Mouse (Mus musculus) left cerebral cortex, adult 11 months (tissue): ENCODE measurements around the gene Aldh6a1.

Experiments used
- DNase-seq: peaks from one replicate; pipeline ENCODE4 v3.0.0; 2022; ENCODE audit warnings: low spot score

The Aldh6a1 gene

DNA sequence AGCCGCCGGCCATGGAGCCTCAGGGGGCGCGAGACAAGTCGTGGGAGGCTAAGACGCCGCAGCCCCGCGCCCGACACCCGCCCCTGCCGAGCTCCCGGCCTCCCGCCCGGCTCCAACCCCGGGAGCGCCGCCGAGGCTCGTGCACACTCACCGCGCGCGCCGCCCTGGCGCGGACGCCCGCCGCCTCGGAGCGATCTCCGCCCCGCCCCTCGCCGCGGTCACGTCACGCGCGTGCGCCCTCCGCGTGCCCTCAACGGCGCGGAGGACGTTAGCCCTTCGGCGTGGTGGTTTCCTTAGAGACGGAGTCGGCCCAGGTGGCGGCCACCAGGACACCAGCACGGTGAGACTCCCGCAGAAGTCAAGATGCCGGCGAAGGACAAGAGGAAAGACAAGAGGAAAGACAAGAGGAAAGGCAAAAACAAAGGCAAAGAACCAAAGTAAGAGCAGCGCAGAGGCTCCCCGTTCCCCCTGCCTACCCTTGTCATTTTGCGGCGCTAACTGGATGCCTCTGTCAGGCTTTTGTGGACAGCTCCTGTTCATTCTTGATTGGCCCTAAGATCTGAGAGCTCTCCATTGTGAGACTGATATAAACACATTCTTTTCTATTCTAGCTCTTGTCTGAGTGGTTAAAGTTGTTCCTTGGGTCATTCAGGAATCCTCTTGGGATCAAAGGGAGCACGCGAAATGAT, 41.8 kb downstream of the Aldh6a1 start, which contains the start of the genes Entpd5 and Bbof1:
Entpd5 (minus strand) TSS at position 211 of the 689 bp plus-strand sequence.
Bbof1 (plus strand) TSS at position 253 of the 689 bp plus-strand sequence.
- DNase-seq = peak; percentile 83

- DNase-seq = no peak
Observed at GRCm38 (mm10) chr12:84407874-84408818, 42.7 kb downstream of the Aldh6a1 start.

GRCm38 (mm10) chr12:84407259-84407658, 43.5 kb downstream of the Aldh6a1 start:
- DNase-seq = no peak

- no peak for DNase-seq
Observed at GRCm38 (mm10) chr12:84404541-84404940, 46.3 kb downstream of the Aldh6a1 start.

- no peak for DNase-seq
Observed at GRCm38 (mm10) chr12:84402923-84403322, 47.9 kb downstream of the Aldh6a1 start.

- DNase-seq = no peak
Observed at GRCm38 (mm10) chr12:84400653-84401052, 50.2 kb downstream of the Aldh6a1 start.

DNA sequence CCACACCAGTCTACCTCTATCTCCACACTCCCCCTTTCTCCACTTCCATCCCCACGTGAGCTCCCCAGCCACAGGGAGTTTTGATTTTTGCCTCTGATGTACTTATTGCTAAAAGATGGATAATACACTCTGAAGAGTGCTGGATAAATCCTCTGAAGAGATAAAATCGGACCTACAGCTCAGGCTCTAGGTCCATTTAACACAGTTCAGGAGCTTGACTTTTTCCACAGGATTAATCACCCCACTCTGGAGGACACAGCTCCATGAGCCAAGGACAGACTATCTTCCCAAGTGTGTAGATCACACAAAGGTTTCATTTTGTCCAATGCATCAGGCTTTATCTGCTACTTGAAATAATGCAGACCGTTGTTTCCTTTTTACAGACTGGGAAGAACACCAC, 50.7 kb downstream of the Aldh6a1 start:
- no peak for DNase-seq

- no peak for DNase-seq
Observed at GRCm38 (mm10) chr12:84399663-84400062, 51.1 kb downstream of the Aldh6a1 start.

- no peak for DNase-seq
Observed at GRCm38 (mm10) chr12:84399135-84399534, 51.7 kb downstream of the Aldh6a1 start.

DNA sequence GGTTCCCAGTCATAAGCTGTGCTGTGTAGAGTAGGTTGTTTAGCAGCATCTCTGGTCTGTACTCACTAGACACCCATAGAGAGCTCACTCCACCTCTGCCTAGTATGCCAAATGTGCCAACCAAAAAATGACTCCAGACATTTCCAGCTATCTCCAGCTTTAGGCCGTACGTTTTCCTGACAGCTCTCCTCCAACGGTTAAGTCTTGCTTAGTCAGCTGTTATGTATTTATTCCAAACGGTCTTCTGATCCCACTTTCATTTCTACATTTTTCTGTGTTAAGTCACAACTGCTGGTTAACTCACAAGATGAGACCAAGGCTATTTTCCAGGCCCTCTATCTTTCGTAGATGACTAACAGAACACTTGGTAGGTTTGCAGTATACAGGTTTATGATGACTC, 52.2 kb downstream of the Aldh6a1 start:
- no peak for DNase-seq

- DNase-seq = no peak
Observed at GRCm38 (mm10) chr12:84397685-84398084, 53.1 kb downstream of the Aldh6a1 start.

DNA sequence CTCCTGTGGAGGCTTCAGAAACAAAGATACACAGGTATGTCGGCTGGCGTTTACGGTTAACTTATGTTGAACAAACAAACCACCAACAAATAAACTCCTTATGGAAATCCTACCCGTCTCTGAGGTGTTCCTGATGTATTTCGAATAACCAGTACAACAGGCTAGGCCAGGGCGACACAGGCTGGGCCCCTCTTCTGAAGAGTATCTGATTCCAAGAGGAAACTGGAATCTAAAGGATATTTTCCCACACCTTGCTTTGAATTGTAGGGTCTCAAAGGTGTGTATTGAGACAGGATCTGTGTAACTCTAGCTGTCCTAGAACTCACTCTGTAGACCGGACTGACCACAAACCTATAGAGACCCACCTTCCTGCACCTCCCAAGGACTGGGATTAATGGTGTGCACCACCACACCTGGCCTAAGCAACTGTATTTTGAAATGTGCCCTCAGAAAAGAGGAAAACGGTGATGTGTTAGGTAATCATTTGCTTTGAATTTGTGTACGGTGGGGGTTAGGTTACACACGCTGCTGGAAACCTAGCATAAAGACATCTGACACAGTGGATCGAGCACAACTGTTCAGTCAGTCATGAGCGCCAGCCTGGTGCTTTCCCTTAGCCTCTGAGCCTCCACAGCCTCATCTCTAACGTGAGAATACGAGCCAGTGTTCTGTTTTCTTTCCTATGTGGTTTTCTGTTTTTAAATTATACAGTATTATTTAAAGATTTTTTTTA, 53.7 kb downstream of the Aldh6a1 start:
- no peak for DNase-seq

DNA sequence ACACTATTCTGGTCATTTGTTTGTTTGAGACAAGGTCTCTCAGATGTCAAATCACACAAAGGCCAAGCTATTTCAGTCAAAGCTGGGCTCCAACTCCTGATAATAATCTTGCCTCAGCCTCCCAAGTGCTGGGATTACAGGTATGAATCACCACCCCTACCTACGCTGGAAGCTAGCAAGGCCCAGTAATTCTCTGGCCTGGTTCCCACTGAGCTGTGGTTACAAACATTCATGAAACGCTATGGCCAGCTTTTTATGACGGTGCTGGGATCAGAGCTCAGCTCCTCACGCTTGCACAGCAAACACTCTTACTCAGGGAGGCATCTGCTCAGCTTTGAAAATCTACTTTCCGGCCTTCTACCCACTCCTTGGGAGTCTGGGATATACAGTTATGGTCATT, 57.0 kb downstream of the Aldh6a1 start:
- DNase-seq = no peak

- no peak for DNase-seq
Observed at GRCm38 (mm10) chr12:84392681-84393080, 58.1 kb downstream of the Aldh6a1 start.

- DNase-seq = no peak
Observed at GRCm38 (mm10) chr12:84390336-84390735, 60.5 kb downstream of the Aldh6a1 start.

DNA sequence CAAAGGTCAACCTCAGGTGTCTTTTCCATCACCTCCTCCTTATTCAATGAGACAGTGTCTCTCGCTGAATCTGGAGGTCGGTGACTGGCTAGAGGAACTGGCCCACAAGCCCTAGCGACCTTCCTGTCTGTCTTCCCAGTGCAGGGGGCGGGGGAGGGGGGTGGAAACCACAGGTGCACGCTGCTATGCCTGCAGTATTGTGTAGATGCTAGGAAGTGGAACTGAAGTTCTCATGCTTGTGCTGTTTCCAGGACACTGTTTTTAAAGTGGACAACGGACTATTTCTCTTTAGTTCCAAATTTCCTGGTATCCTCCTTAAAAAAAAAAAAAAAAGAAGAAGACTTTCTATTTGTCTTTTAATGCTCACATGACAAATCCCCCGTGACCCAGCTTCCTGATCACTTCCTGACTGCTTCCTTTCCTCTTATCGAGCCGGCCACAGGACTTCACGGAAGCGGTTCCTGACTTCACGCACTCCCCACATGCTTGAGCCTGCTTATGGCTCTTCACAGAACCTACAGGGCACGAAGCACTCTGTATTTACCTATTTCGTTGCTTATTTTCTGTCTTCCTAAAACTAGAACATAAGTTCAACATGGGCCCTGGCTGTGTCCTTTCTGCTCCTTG, 61.9 kb downstream of the Aldh6a1 start:
- no peak for DNase-seq

GRCm38 (mm10) chr12:84388097-84388496, 62.7 kb downstream of the Aldh6a1 start:
- no peak for DNase-seq

GRCm38 (mm10) chr12:84385408-84385807, 65.4 kb downstream of the Aldh6a1 start:
- no peak for DNase-seq

GRCm38 (mm10) chr12:84384644-84385081, 66.1 kb downstream of the Aldh6a1 start:
- DNase-seq = no peak

DNA sequence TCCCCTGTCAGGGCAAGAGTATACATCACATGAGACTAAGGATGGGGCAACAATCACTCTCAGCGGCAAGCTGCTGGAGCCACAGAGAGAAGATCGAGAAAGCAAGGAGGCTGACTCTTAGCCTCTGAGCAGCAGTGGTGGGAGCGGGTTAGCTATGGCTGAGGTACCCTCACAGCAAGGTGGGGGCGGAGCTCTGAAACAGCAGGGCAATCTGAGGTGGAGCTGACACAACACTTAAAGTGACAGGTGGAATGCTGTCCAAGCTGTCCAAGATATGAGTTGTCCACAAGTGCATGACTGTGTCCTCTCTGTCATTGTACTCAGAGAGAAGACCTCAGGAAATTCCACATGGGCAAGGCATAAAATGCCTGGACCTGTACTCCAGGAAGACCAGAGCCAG, 68.4 kb downstream of the Aldh6a1 start:
- no peak for DNase-seq
